Comparison of ENCODE assay signal across 26 mouse cellular contexts in the genomic region with DNA sequence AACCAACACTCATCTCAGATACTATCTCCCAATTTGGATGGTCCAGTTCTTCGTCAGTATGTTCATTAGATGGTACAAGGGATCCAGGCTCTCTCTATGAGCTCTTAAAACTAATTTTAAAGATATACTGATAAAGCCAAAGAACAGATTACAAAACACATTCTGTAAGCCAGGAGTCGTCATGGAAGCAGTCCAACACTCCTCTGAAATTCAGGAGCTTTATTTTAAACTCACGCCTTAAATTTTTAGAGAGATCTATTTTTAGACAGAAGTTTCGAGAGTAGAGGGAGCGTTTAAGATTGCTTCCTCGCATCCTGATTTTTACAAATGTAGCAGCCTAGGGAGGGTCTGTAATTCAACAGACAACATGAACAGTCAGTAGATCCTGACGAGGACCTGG.
DNase-seq lines count a peak whose midpoint lies in the region; TF ChIP-seq lines count a peak whose summit lies in the region.
"Had no signal": no experiment of that assay in that cellular context is flagged by ENCODE, and none has a peak within 500 bp of the region (broad histone marks: within the 10 kb centered on the region; RNA-seq: fewer than 3 reads in every experiment).

No protein-coding gene starts in this region.

- DNase-seq in layer of hippocampus, adult 11-12 months (ENCODE audit: low spot score) = peak; percentile 37
- no peak for DNase-seq in layer of hippocampus, postnatal 10 days (ENCODE audit: low spot score in 2 of 2)
- peak; percentile 66 to 77 for DNase-seq in right cerebral cortex, postnatal 10 days (ENCODE audit: low spot score in 2 of 2)
- no peak for DNase-seq in right cerebral cortex, postnatal 25 days
- DNase-seq in right cerebral cortex, postnatal 14 days = peak; percentile 38
- no peak for DNase-seq in thymus, adult 2 months
- DNase-seq in heart, postnatal 4 days = no peak
- DNase-seq: adrenal gland, postnatal 14 days; cerebellum, adult 11-12 months; cerebellum, postnatal 14 days; gastrocnemius, postnatal 14 days; heart, adult 11 months; kidney, adult 8-10 months; kidney, postnatal 4 days; liver, embryonic 13.5 days; lung, adult 18-20 months; lung, postnatal 4 days; thymus, postnatal 14 days had no signal

- H3K4me1 ChIP-seq in thymus, adult 2 months (replicated peaks; ENCODE audit: control insufficient read depth, insufficient read depth, low read length) = no peaks in the 10 kb centered on the region
- H3K4me1 ChIP-seq: heart, embryonic 10.5 days; heart, embryonic 15.5 days; hindbrain, embryonic 12.5 days; liver, embryonic 13.5 days; megakaryocyte, embryonic 14.5 days; midbrain, embryonic 12.5 days; neural tube, embryonic 12.5 days had no signal

- TF ChIP-seq CTCF in thymus, adult 2 months (IDR thresholded peaks at IDR 0.05; ENCODE audit: borderline replicate concordance, control insufficient read depth, extremely low read depth, insufficient read depth, low read length, poor library complexity) = no peak

- H3K36me3 ChIP-seq in thymus, adult 2 months (ENCODE audit: control insufficient read depth, insufficient read depth, low read length) = no peaks in the 10 kb centered on the region
- H3K36me3 ChIP-seq: heart, embryonic 10.5 days; heart, embryonic 15.5 days; hindbrain, embryonic 12.5 days; liver, embryonic 13.5 days; midbrain, embryonic 12.5 days; neural tube, embryonic 12.5 days had no signal

- H3K4me3 ChIP-seq in thymus, adult 2 months (ENCODE audit: control insufficient read depth, insufficient read depth, low read length) = no peak overlapping the region
- H3K4me3 ChIP-seq: heart, embryonic 10.5 days; heart, embryonic 15.5 days; hindbrain, embryonic 12.5 days; liver, embryonic 13.5 days; megakaryocyte, embryonic 14.5 days; midbrain, embryonic 12.5 days; myocyte; neural tube, embryonic 12.5 days had no signal

- TF ChIP-seq POLR2A in thymus, adult 2 months (IDR thresholded peaks at IDR 0.05; ENCODE audit: control insufficient read depth, extremely low read depth, insufficient read depth, low read length, poor library complexity) = no peak

- no peaks in the 10 kb centered on the region for H3K27me3 ChIP-seq in thymus, adult 2 months (ENCODE audit: control insufficient read depth, insufficient read depth, low read length)
- H3K27me3 ChIP-seq: heart, embryonic 15.5 days; hindbrain, embryonic 12.5 days; liver, embryonic 13.5 days; megakaryocyte, embryonic 14.5 days; midbrain, embryonic 12.5 days; neural tube, embryonic 12.5 days had no signal

- no peak overlapping the region for H3K27ac ChIP-seq in thymus, adult 2 months (ENCODE audit: control insufficient read depth, insufficient read depth, low read length)
- H3K27ac ChIP-seq: heart, embryonic 10.5 days; heart, embryonic 15.5 days; hindbrain, embryonic 12.5 days; kidney, postnatal 0 days; liver, embryonic 13.5 days; midbrain, embryonic 12.5 days; neural tube, embryonic 12.5 days had no signal

- 87% methylated on average over 7 of the region's 7 CpGs for WGBS in thymus, adult 2 months

Comparison
In these comparisons a context has a peak if more than half of its experiments do, and no peak if none do; other contexts are left out.
1. DNase-seq: peak in layer of hippocampus, adult 11-12 months (single experiment), right cerebral cortex, postnatal 10 days (2 of 2) and right cerebral cortex, postnatal 14 days (single experiment); none in layer of hippocampus, postnatal 10 days (0 of 2), right cerebral cortex, postnatal 25 days (single experiment), thymus, adult 2 months (single experiment) and heart, postnatal 4 days (single experiment).